Mouse (Mus musculus) left cerebral cortex, adult 8-10 months (tissue): ENCODE data around the gene Mthfd2l. TPM values are rescaled to one million over a fixed set of nuclear protein-coding genes. Genes with fewer than 3 reads are reported as not detected.

Experiments
- DNase-seq, 2 experiments: peaks; one replicate each; pipeline ENCODE4 v3.0.0; 2022; ENCODE audit warnings: low spot score in 2 of 2
- total RNA-seq, 4 experiments: library from RNA; stranded (reverse); gene quantifications; 2 replicates each; pipeline ENCODE4 v1.2.4; 2022

Gene Mthfd2l
- total RNA-seq, 4 experiments from 2014 or later, result 16.5 to 20.0 (median 18.4) TPM

DNA sequence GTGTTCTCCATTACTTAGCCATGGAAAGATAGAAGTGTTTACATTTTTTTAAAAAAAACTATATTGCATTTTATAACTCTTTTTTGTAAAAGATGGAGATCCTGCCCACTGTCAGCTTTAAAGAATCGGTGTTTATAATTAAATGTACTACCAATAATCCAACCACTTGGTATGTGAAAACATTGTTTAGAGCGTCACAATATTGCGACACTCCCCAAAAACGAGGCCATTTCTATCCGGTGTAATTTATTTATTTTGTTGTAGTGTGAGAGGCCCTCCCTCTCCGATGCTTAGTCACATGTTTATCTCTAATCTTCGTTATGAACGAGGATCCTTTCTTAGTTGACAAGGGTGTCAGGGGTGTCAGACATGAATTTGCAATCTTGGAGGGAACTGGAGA is 117.5 kb downstream of the Mthfd2l start:
- DNase-seq, result no peak

Other genes with a start within 250 kb of the Mthfd2l start
- 1 to 10 TPM in 1 of 4 experiments, under 1 TPM in 3; 0.30 to 1.9 (median 0.64) TPM for gene Cxcl5, start 171.8 kb upstream of the Mthfd2l start, total RNA-seq
- gene Ppbp, start 162.6 kb upstream of the Mthfd2l start, total RNA-seq, result under 1 TPM in 2 of 4 experiments, not detected in 2; 0.35 to 0.80 TPM
- 1 to 10 TPM; 2.2 to 3.3 (median 2.8) TPM for gene Pf4, start 158.7 kb upstream of the Mthfd2l start, total RNA-seq
- not detected for gene Cxcl3, start 145.0 kb upstream of the Mthfd2l start, total RNA-seq
- gene Cxcl15, start 136.6 kb upstream of the Mthfd2l start, total RNA-seq, result not detected
- gene Cxcl1, start 39.9 kb upstream of the Mthfd2l start, total RNA-seq, result under 1 TPM in 1 of 4 experiments, not detected in 3; 0.46 TPM
- not detected for gene Cxcl2, start 27.2 kb upstream of the Mthfd2l start, total RNA-seq
- not detected for gene Epgn, start 96.3 kb downstream of the Mthfd2l start, total RNA-seq
- not detected for gene Ereg, start 143.5 kb downstream of the Mthfd2l start, total RNA-seq
- gene Areg, start 208.5 kb downstream of the Mthfd2l start, total RNA-seq, result not detected